Mouse (Mus musculus): ENCODE results near the gene Gnao1.

Gene Gnao1

DNA sequence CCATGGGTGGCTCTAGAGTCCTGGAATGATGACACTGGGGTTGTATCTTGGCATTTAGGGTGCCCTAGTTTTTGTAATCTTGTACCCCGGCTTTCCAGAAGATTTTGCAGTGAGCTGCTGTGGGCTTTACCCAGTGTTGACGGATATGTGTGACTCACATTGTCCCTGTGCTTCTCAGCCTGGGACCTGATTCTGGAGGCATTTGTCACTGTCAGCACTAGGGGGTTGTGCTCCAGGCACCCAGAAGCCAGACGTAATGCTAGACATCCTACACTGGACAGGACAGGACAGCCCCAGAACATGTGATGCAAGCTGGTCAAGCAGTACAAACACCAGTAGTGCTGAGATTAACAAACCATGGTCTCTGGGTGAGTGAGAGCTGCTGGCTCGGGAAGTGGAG lies 136.0 kb downstream of the Gnao1 start:
- 47% methylated on average over 4 of the region's 4 CpGs for WGBS

DNA sequence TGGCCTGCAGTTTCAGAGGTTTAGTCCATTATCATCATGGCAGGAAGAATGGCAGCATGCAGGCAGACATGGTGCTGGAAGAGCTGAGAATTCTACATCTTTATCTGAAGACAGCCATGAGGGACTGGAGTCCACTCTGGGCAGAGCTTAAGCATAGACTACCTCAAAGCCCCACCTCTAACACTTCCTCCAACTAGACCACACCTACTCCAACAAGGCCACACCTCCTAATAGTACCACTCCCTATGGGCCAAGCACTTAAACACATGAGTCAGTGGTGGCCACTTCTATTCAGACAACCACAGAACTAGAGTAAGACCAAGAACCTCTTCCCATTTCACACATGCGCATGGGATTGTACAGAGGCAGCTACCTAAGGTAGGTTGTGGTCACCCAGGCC lies 136.6 kb downstream of the Gnao1 start:
- 93% methylated on average over 1 of the region's 1 CpGs for WGBS

DNA sequence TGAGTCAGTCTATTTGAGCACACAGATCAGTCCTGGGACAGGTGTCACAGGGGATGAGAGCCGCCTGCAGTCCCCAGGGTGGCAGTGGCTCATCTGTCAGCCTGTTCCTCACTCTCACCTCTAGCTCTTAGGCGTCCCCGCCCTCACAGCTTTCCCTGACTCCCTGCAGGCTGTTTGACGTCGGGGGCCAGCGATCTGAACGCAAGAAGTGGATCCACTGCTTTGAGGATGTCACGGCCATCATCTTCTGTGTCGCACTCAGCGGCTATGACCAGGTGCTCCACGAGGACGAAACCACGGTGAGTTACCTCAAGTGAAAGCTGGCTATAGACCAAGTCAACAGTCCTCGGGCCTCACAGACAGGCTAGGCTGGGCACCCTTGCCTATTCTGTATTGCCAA lies 140.4 kb downstream of the Gnao1 start:
- WGBS, result 71% methylated on average over 14 of the region's 14 CpGs

DNA sequence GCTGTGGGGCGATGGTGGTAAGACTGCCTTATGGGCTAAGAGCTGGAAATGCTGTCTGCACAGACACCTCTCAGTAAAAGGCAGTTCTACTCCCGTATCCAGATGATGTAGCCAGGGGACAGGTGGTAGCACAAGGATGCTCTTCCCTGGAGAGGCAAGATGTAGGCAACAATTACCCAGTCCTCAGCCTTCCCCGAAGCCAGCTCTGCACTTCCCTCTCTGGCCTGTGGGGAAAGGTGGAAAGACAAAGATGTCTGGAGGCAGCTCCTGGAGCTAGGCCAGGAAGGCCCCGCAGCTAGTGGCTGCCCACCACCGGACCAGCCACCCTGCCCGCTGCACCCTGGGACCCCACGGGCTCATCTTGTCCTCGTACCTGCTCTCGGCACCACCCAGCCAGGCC lies 142.7 kb downstream of the Gnao1 start:
- 61% methylated on average over 9 of the region's 9 CpGs for WGBS

DNA sequence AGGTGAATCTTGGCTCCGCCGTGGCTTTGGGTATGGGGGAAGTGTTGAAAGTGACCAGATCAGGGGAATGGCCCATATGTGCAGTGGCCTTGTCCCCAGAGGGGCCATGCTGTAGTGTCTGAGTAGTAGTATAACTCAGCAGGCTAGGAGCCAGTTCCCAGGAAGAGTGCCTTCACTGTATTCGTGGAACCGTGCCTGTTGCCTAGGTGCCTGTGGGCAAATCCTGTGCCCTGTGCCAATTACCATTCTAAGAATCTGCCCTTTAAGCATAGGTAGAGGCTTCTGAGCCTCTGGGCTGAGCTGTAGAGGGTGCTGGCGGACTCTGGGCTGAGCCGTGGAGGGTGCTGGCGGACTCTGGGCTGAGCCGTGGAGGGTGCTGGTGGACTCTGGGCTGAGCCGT lies 148.6 kb downstream of the Gnao1 start:
- 53% methylated on average over 9 of the region's 9 CpGs for WGBS

DNA sequence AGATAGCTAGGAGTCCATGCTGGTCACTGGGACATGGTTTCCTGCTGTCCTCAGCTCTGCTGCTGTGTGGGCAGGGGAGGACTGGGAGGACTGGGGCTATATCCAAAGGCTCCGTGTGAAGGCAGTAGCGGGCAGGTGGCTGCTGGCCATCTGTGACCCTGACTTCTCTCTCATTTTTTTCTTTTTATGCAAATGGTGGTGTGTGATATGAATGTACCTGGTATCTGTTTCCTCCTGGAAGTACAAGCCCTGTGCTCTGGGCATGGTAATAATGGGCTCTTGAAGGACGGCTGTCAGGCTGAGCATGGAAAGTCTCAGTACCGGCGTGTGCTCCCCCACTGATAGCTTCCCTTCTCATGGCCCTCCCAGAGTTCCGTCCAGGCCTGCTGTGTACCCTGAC lies 151.1 kb downstream of the Gnao1 start:
- WGBS, result 69% methylated on average over 6 of the region's 6 CpGs

DNA sequence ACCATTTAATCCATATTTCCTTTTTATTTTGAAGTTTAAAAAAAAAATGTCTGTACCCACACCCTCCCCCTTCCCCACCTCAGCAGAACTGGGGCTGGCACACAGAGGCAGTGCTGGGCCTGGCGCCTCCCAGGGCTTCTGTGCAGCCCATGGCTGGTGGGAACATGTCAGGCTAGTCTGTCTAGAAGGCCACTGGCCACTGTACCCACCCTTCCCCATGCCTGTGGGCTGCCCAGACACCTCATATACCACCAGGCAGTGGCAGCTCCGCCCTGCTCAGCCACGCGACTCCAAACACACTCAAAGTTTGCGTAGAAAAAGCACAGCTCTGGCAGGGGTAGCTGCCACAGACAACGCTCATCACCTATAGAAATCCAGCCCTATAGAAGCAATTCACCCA lies 158.5 kb downstream of the Gnao1 start:
- 65% methylated on average over 6 of the region's 6 CpGs for WGBS

DNA sequence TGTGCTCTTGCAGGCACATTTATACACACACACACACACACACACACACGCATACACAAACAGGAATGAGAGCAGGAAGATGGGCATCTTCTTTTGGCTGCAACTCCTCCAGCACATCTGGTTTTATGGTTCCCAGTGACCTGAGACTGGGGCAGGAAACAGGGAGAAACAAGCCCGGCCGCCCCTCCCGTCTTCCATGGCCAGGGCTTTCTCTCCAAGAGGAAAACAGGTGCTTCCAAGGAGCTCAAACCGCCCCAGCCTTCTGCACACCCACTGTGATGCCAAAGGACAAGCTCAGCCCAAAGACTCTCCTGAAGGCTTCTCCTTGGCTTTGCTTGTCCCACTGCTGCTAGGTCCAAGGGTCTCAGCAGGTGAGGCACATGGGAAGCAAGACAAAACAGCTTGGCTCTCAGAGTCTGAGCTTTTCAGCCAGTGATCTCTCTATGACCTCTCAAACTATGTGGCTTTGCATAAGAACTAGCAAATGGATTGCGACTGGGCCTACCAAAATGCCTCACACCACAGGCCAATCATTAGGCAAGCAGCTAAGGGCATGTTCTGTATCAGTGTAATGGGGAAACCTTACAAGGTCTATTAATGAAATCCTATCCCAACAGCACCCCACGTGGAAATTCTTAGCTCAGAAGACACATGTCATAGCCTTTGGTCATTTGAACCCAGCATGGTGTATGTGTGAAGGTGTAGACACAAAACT lies 160.0 kb downstream of the Gnao1 start:
- 69% methylated on average over 7 of the region's 7 CpGs for WGBS

DNA sequence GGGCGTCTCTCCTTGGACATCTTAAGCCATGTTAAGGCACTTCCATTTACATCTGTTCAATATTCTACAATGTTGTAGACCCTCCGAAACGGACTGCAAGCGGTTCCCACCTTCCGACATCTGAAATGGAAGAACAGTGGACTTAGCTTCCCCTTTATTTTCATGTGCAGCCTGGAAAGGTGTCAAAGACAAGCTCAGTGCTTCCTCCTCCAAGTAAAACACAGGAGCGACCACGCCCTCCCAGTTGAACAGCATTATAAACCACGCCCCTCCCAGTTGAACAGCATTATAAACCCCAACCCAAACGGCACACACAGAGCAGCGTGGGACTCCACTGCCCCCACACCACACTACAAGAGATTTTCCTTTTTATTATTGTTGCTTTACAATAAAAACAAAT lies 161.7 kb downstream of the Gnao1 start:
- 76% methylated on average over 10 of the region's 10 CpGs for WGBS

DNA sequence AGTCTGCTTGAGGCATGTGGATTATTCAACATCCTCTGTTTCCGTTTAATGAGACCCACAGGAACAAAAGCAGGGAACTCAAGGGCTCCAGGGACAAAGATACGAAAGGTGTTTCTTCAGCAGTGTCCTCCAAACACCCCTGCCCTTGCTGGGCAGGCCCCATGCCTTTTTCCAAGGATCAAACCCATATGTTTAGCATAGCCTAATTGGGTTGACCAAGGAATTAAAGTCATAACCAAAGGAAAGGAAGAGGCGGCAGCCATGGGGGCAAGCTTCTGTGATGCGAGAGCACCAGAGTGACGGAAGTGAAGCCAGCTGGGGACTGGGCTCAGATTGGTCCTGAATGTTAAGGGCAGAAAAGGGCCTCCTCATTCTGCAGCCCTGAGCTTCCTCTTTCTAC lies 162.4 kb downstream of the Gnao1 start:
- WGBS, result 76% methylated on average over 5 of the region's 5 CpGs

DNA sequence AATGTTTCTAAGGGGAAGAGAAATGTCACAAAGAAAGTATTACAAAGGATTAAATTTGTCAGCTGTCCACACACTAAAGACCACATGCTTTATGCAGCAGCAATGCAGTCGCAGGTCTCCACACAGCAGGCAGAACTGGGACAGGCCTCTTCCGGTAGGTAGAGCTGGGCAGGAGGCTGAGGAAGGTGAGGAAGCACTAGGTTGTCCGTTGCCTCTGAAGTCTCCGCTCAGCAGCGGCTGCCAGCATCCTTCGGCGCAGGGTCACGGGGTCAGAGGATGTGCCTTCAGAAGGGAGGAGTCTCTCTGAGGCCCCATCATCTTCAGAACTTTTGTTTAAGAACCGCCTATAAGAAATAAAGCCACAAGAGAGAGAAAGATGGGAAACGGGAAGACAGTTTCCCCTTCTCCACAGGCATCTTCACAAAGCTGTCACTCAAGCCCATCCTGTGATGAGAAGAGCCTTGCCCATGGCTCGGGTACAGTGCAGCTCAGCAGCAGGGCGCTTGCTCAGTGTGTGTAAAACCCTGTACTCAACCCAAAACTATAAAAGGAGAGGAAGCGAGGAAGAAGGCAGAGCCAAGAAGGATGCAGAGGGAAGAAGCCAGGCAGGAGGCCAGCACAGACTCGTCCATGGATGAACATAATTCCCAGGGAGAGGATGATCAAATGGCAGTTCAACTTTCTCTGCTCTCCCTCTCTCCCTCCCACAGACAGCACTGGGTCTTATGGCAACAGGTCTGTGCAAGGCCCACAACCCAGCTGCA lies 163.4 kb downstream of the Gnao1 start:
- 54% methylated on average over 14 of the region's 14 CpGs for WGBS

DNA sequence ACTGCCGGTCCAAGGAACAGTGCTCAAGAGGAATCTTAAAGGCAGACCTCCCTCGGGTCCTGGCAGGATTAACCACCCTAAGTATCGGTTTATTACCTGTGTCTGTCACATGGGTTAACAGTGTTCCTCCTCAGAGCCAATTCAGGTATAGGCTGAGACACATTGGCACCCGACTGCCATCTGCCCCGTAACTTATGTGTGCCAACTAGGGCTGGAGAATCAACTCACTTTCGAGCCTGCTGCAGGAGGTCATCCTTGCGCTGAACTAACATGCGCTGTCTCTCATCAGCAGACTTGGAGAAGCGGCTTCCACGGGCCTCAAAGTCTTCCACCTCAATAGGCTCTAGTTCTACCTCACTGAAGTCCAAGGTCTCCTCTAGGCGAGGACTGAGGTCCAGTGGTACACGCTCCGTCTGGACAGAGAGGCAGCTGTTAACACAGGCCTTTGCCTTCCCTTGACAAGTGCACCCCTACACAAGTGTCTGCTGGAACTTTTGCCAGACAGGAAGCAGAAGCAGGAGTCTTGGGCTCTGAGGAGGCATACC lies 164.1 kb downstream of the Gnao1 start:
- WGBS, result 72% methylated on average over 13 of the region's 13 CpGs

DNA sequence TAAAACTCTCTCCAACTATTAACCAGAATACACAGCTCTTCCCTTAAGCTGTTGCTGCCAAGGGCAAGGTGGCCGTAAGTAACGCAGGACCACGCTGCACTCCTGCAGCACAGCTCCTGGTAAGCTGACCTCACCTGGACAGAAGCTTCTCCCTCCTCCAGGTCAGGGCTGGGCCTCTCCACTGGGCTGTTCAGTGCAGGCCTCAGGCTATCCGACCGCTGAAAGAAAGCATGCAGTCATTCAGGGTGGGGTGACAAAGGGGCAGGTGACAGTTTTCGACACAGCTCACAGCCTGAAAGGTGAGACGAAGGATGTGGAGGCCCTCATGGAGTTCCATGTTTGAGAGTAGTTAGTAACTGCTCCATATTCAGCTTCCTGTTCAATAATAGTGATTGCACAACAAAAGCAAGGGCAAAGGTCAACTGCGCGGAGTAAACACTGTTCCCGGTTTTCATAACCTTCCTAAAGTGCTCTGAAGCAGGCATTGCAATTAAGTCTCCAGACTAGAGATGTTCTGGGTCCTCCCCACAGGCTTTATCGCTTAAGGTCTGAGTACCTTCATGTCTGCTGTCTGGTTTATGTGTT lies 164.9 kb downstream of the Gnao1 start:
- WGBS, result 91% methylated on average over 11 of the region's 11 CpGs

DNA sequence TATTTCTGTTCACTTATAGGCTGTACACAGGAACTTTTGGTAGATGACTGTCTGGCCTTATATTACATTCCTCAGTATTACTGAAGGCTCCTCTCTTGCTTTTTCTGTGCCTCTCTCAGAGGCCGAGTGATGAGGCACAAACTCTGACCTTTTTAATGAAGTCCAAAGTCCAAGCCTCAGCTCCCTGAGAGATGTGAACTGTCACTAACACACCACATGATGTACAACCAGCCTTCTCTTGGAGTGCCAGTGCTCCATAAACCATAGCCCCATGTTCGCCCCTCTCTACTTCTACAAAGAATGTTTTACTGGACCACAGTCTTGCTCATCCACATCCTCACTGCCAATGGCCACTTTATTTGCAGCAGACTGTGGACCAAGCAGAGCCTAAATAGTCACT lies 165.6 kb downstream of the Gnao1 start:
- WGBS, result 96% methylated on average over 2 of the region's 2 CpGs

DNA sequence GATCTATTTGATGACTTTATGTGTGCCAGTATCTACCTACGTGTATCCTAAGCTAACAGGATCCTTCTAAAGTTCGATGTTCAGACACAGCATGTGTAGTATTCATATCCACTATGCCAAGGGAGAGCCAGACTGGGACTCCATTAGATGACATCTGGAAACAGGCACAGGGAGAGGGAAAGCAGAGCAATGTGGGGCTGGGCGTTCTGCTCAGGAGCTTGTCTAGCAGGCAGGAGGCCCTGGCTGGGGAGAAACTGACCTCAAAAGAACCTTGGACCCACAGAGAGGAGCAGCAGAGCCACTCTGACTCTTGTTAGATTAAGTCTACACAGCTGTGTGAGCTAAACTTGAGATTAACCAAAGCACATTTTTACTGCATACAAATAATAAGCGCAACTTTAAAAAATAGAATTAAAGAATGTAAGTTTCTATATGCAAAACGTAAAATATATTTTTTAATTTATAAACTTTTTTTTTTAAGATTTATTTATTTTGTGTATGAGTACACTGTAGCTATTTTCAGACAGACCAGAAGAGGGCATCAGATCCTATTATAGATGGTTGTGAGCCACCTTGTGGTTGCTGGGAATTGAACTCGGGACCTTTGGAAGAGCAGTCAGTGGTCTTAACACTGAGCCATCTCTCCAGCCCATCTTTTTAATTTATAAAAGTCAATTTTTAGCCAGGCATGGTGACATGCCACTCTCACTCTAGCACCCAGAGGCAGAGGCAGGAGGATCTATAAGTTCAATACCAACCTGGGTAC lies 166.9 kb downstream of the Gnao1 start:
- WGBS, result 89% methylated on average over 6 of the region's 6 CpGs

DNA sequence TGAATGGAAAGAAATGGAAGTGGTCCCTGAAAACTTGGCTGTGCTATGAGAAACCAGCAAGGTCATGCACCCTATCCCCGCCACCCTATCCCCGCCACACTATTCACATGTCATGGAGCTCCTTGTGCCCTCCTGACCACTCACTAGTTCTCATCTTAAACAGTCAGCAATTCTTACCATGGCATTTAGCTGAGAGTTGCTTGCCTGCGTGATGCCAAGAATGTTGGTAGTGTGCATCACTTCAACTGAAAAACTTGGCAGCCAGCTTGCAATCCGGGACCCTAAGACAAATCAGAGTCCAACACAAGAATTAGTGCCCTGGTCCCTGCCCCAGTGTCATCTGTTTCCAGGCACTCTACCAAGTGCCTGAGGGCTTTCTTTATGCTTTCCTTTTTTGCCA lies 170.4 kb downstream of the Gnao1 start:
- 64% methylated on average over 4 of the region's 4 CpGs for WGBS

DNA sequence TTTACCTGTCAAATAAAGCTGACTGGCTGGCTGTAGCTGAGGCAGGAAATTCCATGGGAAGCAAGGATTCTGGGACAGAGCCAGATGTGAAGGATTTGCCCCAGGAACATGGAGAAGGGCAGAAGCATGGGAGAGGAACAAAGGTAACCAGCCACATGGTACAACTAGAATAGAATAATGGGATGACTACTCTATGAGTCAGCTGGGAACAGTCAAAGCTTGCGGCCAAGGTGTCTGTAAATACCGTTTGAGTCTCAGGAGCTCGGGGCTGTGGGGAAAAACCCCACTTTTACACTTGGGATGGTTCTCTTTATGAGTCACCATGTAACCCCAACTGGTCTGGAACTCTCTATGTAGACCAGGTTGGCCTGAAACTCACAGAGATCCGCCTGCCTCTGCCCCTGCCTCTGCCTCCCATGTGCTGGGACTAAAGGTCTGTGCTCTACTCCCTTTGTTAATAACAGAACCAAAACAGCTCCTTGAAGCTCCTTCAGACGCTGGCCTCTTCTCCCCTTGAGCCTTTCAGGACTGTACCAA lies 172.0 kb downstream of the Gnao1 start:
- WGBS, result 64% methylated on average over 5 of the region's 5 CpGs

DNA sequence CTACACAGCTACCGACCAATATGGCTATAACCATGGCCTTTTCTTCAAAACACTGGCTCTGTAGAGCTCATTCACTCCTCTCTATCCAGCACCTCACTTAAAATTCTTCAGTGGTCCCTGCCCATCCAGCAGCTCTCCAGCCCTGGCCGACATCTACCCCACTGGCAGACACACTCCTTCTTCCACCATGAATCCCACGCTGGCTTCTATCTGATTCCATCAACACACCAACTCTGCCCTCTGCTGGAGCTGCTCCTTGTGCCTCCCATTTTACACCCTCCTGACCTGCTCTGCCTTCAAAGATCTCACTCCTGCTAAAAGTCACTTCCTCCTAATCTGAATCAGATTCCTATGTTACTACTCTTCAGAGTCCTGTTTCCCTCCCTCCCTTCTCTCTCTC lies 174.1 kb downstream of the Gnao1 start:
- WGBS, result 57% methylated on average over 3 of the region's 3 CpGs

DNA sequence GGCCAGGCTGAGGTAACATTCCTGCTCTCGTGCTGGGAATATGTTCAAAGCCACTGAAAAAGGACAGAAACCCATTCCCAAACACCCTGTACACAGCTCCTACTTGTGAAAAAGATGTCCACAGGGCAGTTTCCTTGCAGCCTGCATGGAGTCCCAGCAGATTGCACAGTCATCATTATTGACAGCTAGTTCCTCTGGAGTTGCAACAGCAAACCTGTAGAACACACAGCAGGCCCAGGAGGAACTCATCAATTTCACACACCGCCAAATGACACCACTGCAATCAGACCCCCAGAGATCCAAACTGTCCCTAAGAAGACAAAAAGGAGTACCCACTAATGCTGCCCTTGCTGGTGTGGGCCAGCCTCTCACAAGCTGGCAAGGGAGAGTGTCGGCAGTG lies 175.0 kb downstream of the Gnao1 start:
- WGBS, result 86% methylated on average over 3 of the region's 3 CpGs

DNA sequence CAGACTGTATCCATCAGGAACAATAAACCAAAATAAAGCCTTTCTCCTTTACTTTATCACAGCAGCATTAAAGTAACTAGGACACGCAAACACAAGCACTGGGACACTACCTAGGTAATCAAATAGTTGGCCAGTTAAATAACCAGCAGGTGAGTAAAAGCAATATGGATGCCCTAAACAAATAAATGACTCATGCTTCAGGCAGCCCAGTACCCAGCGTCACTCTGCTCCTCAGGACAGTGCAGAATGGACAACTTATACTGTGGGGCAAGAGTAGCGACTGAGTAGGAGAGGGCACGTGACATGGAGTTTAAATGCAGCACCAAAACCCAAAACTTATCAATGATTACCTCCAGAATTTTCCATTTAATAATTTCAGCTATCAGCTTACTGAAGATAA lies 180.0 kb downstream of the Gnao1 start:
- WGBS, result 99% methylated on average over 4 of the region's 4 CpGs

DNA sequence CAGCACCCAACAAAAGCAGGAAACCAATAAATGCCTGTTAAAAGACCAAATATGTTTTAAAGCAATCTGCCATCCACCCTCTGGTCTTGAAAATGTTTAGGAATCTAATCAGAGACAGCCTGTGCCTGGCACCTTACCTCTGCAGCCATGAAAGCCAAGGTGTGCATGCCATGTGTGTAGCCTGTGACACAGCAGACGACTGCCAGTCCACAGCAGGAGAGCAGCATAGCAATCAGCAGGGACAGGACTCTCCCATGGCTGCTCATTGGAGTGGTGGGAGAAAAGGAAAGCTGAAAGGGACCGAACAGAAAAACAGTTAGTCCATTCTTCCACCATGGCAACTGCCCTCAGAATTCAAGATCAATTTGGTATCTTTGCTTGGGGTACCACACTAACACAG lies 189.2 kb downstream of the Gnao1 start:
- WGBS, result 83% methylated on average over 2 of the region's 2 CpGs

DNA sequence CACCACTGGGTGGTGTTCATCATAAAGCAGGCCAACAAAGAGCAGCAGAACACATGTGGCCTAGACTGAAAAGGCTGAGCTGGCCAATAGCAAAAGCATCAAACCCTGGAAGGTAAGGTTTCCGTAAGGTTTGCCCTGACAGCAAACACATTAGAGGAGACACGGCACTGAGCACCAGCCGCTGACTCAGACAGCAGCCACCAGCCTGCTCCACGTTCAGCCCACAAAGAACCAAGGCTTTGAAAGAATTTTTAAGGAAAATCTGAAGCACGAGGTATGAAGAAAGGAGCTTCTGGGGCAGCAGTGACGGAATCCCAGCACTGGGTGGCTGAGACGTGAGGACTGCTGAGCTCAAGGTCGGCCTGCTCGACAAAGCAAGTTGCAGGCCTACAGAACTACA lies 194.4 kb downstream of the Gnao1 start:
- WGBS, result 60% methylated on average over 9 of the region's 9 CpGs
